Mouse (Mus musculus) kidney, postnatal 0 days (tissue): ENCODE data around the gene Slamf8. TPM values are rescaled to one million over a fixed set of nuclear protein-coding genes. Genes with fewer than 3 reads are reported as not detected.

Experiments
- ATAC-seq: fragments of 200-750 bp; cut with Nextera tagmentation; replicated peaks from 2 replicates; pipeline ENCODE4 v1.8.0; 2017; ENCODE audit warnings: low read depth, moderate number of reproducible peaks, moderate TSS enrichment, moderate library complexity; ENCODE audit not compliant: low FRiP score
- DNase-seq: peaks from one replicate; pipeline ENCODE4 v3.0.0-alpha.2; 2016; ENCODE audit warnings: low spot score
- H3K27ac ChIP-seq: fragments of 300-500 bp; sonication (generic); 2 replicates; pipeline ENCODE4 v1.5.1; 2014; ENCODE audit warnings: mild to moderate bottlenecking
- H3K27me3 ChIP-seq: fragments of 300-500 bp; sonication (generic); 2 replicates; pipeline ENCODE4 v1.6.1; 2014; ENCODE audit warnings: low read length, mixed read lengths; ENCODE audit not compliant: insufficient read depth
- H3K36me3 ChIP-seq: fragments of 300-500 bp; sonication (generic); 2 replicates; pipeline ENCODE4 v1.6.1; 2014; ENCODE audit warnings: low read length, mixed read lengths; ENCODE audit not compliant: insufficient read depth
- H3K4me1 ChIP-seq: fragments of 300-500 bp; sonication (generic); replicated peaks from 2 replicates; pipeline ENCODE4 v1.6.1; 2014; ENCODE audit warnings: antibody characterized with exemption, low read length, mixed read lengths; ENCODE audit not compliant: insufficient read depth
- H3K4me2 ChIP-seq: fragments of 300-500 bp; sonication (generic); 2 replicates; pipeline ENCODE4 v1.6.1; 2014; ENCODE audit warnings: mild to moderate bottlenecking, low read length, moderate library complexity, mixed read lengths
- H3K4me3 ChIP-seq: fragments of 300-500 bp; sonication (generic); replicated peaks from 2 replicates; pipeline ENCODE4 v1.5.1; 2014; ENCODE audit warnings: low read depth, low read length
- H3K9ac ChIP-seq: fragments of 300-500 bp; sonication (generic); 2 replicates; pipeline ENCODE4 v1.6.1; 2014; ENCODE audit warnings: low read depth, low read length
- H3K9me3 ChIP-seq: fragments of 300-500 bp; sonication (generic); replicated peaks from 2 replicates; pipeline ENCODE4 v1.6.1; 2016; ENCODE audit warnings: low read length, inconsistent platforms, mixed read lengths
- CTCF ChIP-seq: IDR thresholded peaks from 2 replicates; pipeline ENCODE4 v1.5.1; 2016; ENCODE audit warnings: antibody characterized with exemption, low read depth, mild to moderate bottlenecking, moderate library complexity
- WGBS: fragments of 180-500 bp; shearing (Covaris S2); extraction: QIAGEN DNeasy Blood & Tissue Kit; methylation state at CpG from one replicate; pipeline ENCODE4 v1.1.7; 2014; 5-methylcytosine and 5-hydroxymethylcytosine counted together
- polyA plus RNA-seq: library from polyadenylated mRNA; unstranded; fragments of >200 nt; fragmentation: Nextera tagmentation; extraction: Ambion mirVana; gene quantifications from 2 replicates; pipeline ENCODE4 v1.2.1, GENCODE M21; 2015

Gene Slamf8
- polyA plus RNA-seq, 1 experiment from 2014 or later: 0.16 TPM

- no peak for TF ChIP-seq CTCF
- no peak for ATAC-seq
- no peak overlapping the region for H3K4me3 ChIP-seq
- H3K4me1 ChIP-seq: peaks cover 6% of the 10 kb centered on the region; the same call in 1 of the 2 replicates
- no peak overlapping the region for H3K9ac ChIP-seq
- H3K36me3 ChIP-seq: no peaks in the 10 kb centered on the region
- no peak overlapping the region for H3K27ac ChIP-seq
- no peaks in the 10 kb centered on the region for H3K9me3 ChIP-seq
- no peak overlapping the region for H3K4me2 ChIP-seq
- 69% methylated on average over 3 of the region's 3 CpGs for WGBS
- no peak for DNase-seq
- H3K27me3 ChIP-seq: peaks cover 5% of the 10 kb centered on the region; the same call in 1 of the 2 replicates
Observed at GRCm38 (mm10) chr1:172566131-172566530, 24.2 kb downstream of the Slamf8 start.

GRCm38 (mm10) chr1:172563465-172563828 lies 26.9 kb downstream of the Slamf8 start:
- H3K27ac ChIP-seq: peak overlapping the region; percentile 73; the same call in 1 of the 2 replicates
- H3K27me3 ChIP-seq: peaks cover 5% of the 10 kb centered on the region; the same call in 1 of the 2 replicates
- TF ChIP-seq CTCF: no peak
- DNase-seq (no peak), ATAC-seq (no peak)
- WGBS: 2% methylated on average over 10 of the region's 10 CpGs
- H3K4me1 ChIP-seq: peaks cover 6% of the 10 kb centered on the region; the same call in 1 of the 2 replicates
- H3K9ac ChIP-seq: peak overlapping the region; percentile 64
- H3K4me3 ChIP-seq: peak overlapping the region; percentile 61
- H3K4me2 ChIP-seq: peak overlapping the region; percentile 97
- H3K9me3 ChIP-seq: no peaks in the 10 kb centered on the region
- no peaks in the 10 kb centered on the region for H3K36me3 ChIP-seq

DNA sequence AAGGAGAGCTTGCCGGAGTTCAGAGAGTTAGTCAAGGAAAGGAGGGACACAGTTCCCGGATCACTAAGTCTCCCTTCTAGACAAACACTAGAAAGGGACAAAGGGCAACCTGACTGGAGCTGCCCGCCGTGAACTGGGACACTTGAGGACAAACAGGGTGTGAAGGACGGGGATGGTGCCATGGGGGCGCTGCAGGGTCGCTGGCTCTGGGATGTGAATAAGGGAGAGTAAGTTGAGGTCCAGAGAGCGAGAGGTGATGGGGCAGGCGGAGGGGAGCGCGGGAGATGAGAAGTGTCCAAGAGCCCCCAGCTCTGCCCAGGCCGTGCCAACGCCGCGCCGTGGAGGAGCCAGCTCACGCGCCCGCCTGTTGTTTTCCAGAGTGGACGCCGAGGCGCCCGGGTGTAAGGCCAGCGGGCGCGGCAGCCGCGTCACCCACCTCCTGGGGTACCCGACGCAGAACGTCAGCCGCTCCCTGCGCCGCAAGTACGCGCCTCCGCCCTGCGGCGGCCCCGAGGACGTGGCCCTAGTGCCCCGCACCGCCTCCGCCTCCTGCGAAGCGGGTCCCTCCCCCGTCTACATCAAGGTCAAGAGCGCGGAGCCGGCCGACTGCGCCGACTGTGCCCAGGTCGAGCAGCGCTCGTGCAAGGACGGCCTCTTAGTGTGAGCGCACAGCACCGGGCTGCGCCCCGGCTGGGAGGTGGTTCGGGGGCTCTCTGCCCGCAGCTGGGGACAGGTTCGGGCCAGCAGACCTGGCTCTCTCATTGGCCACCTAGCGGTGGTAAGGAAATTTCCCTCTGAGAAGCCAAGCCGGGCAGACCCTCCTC lies 27.5 kb downstream of the Slamf8 start:
- ATAC-seq (peak; percentile 90), DNase-seq (peak; percentile 90)
- Histone ChIP-seq H3K36me3 (no peaks in the 10 kb centered on the region), H3K4me1 (peaks cover 6% of the 10 kb centered on the region; the same call in 1 of the 2 replicates), H3K4me3 (peak overlapping the region; percentile 61), H3K9me3 (no peaks in the 10 kb centered on the region), H3K27me3 (peaks cover 5% of the 10 kb centered on the region; the same call in 1 of the 2 replicates), H3K4me2 (peak overlapping the region; percentile 97), H3K27ac (peak overlapping the region; percentile 73), H3K9ac (peak overlapping the region; percentile 64)
- peak; percentile 73 for TF ChIP-seq CTCF
- WGBS: under 1% methylated on average over 64 of the region's 66 CpGs

GRCm38 (mm10) chr1:172555638-172556037 lies 34.7 kb downstream of the Slamf8 start, which contains the start of gene Vsig8:
TSS of gene Vsig8 (plus strand) at chr1:172555938.
- no peak for TF ChIP-seq CTCF
- whole genome bisulfite sequencing: 68% methylated on average over 11 of the region's 11 CpGs

GRCm38 (mm10) chr1:172552623-172553022 lies 37.7 kb downstream of the Slamf8 start:
- ATAC-seq (no peak), DNase-seq (peak; percentile 57)
- H3K27me3 ChIP-seq: no peaks in the 10 kb centered on the region
- 48% methylated on average over 1 of the region's 1 CpGs for WGBS
- H3K4me2 ChIP-seq: no peak overlapping the region
- H3K4me1 ChIP-seq: peaks cover 19% of the 10 kb centered on the region; the same call in 1 of the 2 replicates
- H3K27ac ChIP-seq: no peak overlapping the region
- H3K4me3 ChIP-seq: no peak overlapping the region
- no peak overlapping the region for H3K9ac ChIP-seq
- no peak for TF ChIP-seq CTCF
- H3K36me3 ChIP-seq: no peaks in the 10 kb centered on the region
- H3K9me3 ChIP-seq: no peaks in the 10 kb centered on the region

More at GRCm38 (mm10) chr1:172555638-172556037, 34.7 kb downstream of the Slamf8 start, which contains the start of gene Vsig8:
- DNase-seq: no peak
- H3K4me1 ChIP-seq: peaks cover 6% of the 10 kb centered on the region; the same call in 1 of the 2 replicates
- H3K9ac ChIP-seq: no peak within 1 kb of the TSS
- no peak within 1 kb of the TSS for H3K27ac ChIP-seq
- no peaks in the 10 kb centered on the region for H3K36me3 ChIP-seq
- H3K4me3 ChIP-seq: no peak within 1 kb of the TSS
- no peaks in the 10 kb centered on the region for H3K9me3 ChIP-seq
- no peak for ATAC-seq
- H3K4me2 ChIP-seq: no peak within 1 kb of the TSS
- H3K27me3 ChIP-seq: no peaks in the 10 kb centered on the region

- Histone ChIP-seq H3K36me3 (no peaks in the 10 kb centered on the region), H3K9me3 (no peaks in the 10 kb centered on the region), H3K4me1 (peaks cover 19% of the 10 kb centered on the region; the same call in 1 of the 2 replicates), H3K9ac (0 out of 2 replicates have a peak overlapping the region, but pooled peaks have one; percentile 46), H3K4me3 (peak overlapping the region; percentile 42), H3K4me2 (peak overlapping the region; percentile 59), H3K27ac (no peak overlapping the region), H3K27me3 (no peaks in the 10 kb centered on the region)
- 41% methylated on average over 7 of the region's 7 CpGs for WGBS
- no peak for ATAC-seq
- no peak for TF ChIP-seq CTCF
- no peak for DNase-seq
Observed at GRCm38 (mm10) chr1:172551009-172551408, 39.4 kb downstream of the Slamf8 start.
